Mouse (Mus musculus) kidney, postnatal 0 days (tissue): ENCODE data around the gene Gxylt1. TPM values are rescaled to one million over a fixed set of nuclear protein-coding genes. Genes with fewer than 3 reads are reported as not detected.

Source experiments
- ATAC-seq: fragments of 200-750 bp; cut with Nextera tagmentation; replicated peaks from 2 replicates; pipeline ENCODE4 v1.8.0; 2017; ENCODE audit warnings: low read depth, moderate number of reproducible peaks, moderate TSS enrichment, moderate library complexity; ENCODE audit not compliant: low FRiP score
- DNase-seq: peaks from one replicate; pipeline ENCODE4 v3.0.0-alpha.2; 2016; ENCODE audit warnings: low spot score
- H3K27ac ChIP-seq: fragments of 300-500 bp; sonication (generic); 2 replicates; pipeline ENCODE4 v1.5.1; 2014; ENCODE audit warnings: mild to moderate bottlenecking
- H3K27me3 ChIP-seq: fragments of 300-500 bp; sonication (generic); 2 replicates; pipeline ENCODE4 v1.6.1; 2014; ENCODE audit warnings: low read length, mixed read lengths; ENCODE audit not compliant: insufficient read depth
- H3K36me3 ChIP-seq: fragments of 300-500 bp; sonication (generic); 2 replicates; pipeline ENCODE4 v1.6.1; 2014; ENCODE audit warnings: low read length, mixed read lengths; ENCODE audit not compliant: insufficient read depth
- H3K4me1 ChIP-seq: fragments of 300-500 bp; sonication (generic); replicated peaks from 2 replicates; pipeline ENCODE4 v1.6.1; 2014; ENCODE audit warnings: antibody characterized with exemption, low read length, mixed read lengths; ENCODE audit not compliant: insufficient read depth
- H3K4me2 ChIP-seq: fragments of 300-500 bp; sonication (generic); 2 replicates; pipeline ENCODE4 v1.6.1; 2014; ENCODE audit warnings: mild to moderate bottlenecking, low read length, moderate library complexity, mixed read lengths
- H3K4me3 ChIP-seq: fragments of 300-500 bp; sonication (generic); replicated peaks from 2 replicates; pipeline ENCODE4 v1.5.1; 2014; ENCODE audit warnings: low read depth, low read length
- H3K9ac ChIP-seq: fragments of 300-500 bp; sonication (generic); 2 replicates; pipeline ENCODE4 v1.6.1; 2014; ENCODE audit warnings: low read depth, low read length
- H3K9me3 ChIP-seq: fragments of 300-500 bp; sonication (generic); replicated peaks from 2 replicates; pipeline ENCODE4 v1.6.1; 2016; ENCODE audit warnings: low read length, inconsistent platforms, mixed read lengths
- CTCF ChIP-seq: IDR thresholded peaks from 2 replicates; pipeline ENCODE4 v1.5.1; 2016; ENCODE audit warnings: antibody characterized with exemption, low read depth, mild to moderate bottlenecking, moderate library complexity
- whole genome bisulfite sequencing: fragments of 180-500 bp; shearing (Covaris S2); extraction: QIAGEN DNeasy Blood & Tissue Kit; methylation state at CpG from one replicate; pipeline ENCODE4 v1.1.7; 2014; 5-methylcytosine and 5-hydroxymethylcytosine counted together
- polyA plus RNA-seq: library from polyadenylated mRNA; unstranded; fragments of >200 nt; fragmentation: Nextera tagmentation; extraction: Ambion mirVana; gene quantifications from 2 replicates; pipeline ENCODE4 v1.2.1, GENCODE M21; 2015

The Gxylt1 gene
- polyA plus RNA-seq, 1 experiment from 2014 or later: 6.7 TPM

DNA sequence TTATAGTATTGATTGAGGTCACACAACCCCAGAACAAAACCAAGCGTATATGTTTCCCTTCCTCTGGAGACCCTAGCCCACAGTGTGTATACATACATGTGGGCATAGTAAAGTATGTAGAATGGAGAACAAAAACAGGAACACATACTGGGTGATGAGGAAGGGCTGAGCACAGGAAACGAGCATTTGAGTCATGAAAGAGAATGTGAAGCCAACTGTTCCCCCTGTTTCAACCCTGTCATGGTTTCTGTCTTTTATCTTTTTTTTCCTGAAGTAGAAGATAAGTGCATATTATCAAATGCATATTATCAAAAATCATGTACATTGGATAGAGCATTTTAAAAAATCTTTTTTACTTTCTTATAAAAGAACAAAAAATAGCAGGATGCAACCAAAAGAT lies 12.6 kb upstream of the Gxylt1 start:
- Histone ChIP-seq H3K9ac (no peak overlapping the region), H3K9me3 (no peaks in the 10 kb centered on the region), H3K4me2 (no peak overlapping the region), H3K36me3 (no peaks in the 10 kb centered on the region), H3K4me3 (no peak overlapping the region), H3K27me3 (no peaks in the 10 kb centered on the region), H3K27ac (no peak overlapping the region), H3K4me1 (no peaks in the 10 kb centered on the region)
- TF ChIP-seq CTCF: no peak
- DNase-seq (no peak), ATAC-seq (no peak)
- WGBS: 54% methylated on average over 2 of the region's 2 CpGs

- ATAC-seq (no peak), DNase-seq (no peak)
- no peak overlapping the region for H3K4me2 ChIP-seq
- H3K36me3 ChIP-seq: 0 out of 2 replicates have a peak, but pooled peaks cover 11% of the 10 kb centered on the region
- no peak overlapping the region for H3K27ac ChIP-seq
- no peak for TF ChIP-seq CTCF
- WGBS: 83% methylated on average over 15 of the region's 15 CpGs
- no peaks in the 10 kb centered on the region for H3K4me1 ChIP-seq
- no peak overlapping the region for H3K9ac ChIP-seq
- no peak overlapping the region for H3K4me3 ChIP-seq
- H3K9me3 ChIP-seq: no peaks in the 10 kb centered on the region
- no peaks in the 10 kb centered on the region for H3K27me3 ChIP-seq
Measured at GRCm38 (mm10) chr15:93285244-93285643, 10.3 kb upstream of the Gxylt1 start.

DNA sequence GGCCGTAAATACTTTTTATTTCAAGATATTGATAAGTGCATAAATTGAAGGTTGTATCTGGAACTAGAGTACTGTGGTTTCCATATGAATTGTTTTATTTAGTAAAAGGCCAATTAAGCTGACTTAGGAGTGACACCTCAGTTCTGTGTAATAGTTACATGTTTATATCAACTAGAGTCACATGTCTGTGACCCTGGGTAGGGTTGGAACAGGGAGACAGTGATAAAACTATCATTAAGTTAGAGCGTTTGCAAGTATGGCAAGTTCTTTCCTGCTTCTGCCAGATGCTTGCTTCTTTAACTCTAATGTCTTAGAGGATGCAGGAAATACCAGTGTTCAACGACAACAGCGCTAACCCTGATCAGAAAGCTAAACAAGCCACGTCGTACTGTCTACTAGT lies 9.3 kb upstream of the Gxylt1 start:
- H3K4me1 ChIP-seq: no peaks in the 10 kb centered on the region
- 0 out of 2 replicates have a peak, but pooled peaks cover 11% of the 10 kb centered on the region for H3K36me3 ChIP-seq
- ATAC-seq (no peak), DNase-seq (no peak)
- TF ChIP-seq CTCF: no peak
- H3K4me3 ChIP-seq: no peak overlapping the region
- no peaks in the 10 kb centered on the region for H3K9me3 ChIP-seq
- H3K9ac ChIP-seq: no peak overlapping the region
- 83% methylated on average over 6 of the region's 6 CpGs for whole genome bisulfite sequencing
- no peaks in the 10 kb centered on the region for H3K27me3 ChIP-seq
- H3K27ac ChIP-seq: no peak overlapping the region
- no peak overlapping the region for H3K4me2 ChIP-seq

GRCm38 (mm10) chr15:93283349-93283748 lies 8.4 kb upstream of the Gxylt1 start:
- WGBS: 79% methylated on average over 11 of the region's 11 CpGs
- 0 out of 2 replicates have a peak, but pooled peaks cover 11% of the 10 kb centered on the region for H3K36me3 ChIP-seq
- peak; percentile 42 for DNase-seq
- no peak for ATAC-seq
- H3K4me3 ChIP-seq: no peak overlapping the region
- no peak overlapping the region for H3K27ac ChIP-seq
- no peak overlapping the region for H3K9ac ChIP-seq
- peak; percentile 66 for TF ChIP-seq CTCF
- no peaks in the 10 kb centered on the region for H3K4me1 ChIP-seq
- H3K4me2 ChIP-seq: no peak overlapping the region
- no peaks in the 10 kb centered on the region for H3K27me3 ChIP-seq
- H3K9me3 ChIP-seq: no peaks in the 10 kb centered on the region

- no peak for ATAC-seq
- TF ChIP-seq CTCF: no peak
- Histone ChIP-seq H3K9me3 (no peaks in the 10 kb centered on the region), H3K36me3 (0 out of 2 replicates have a peak, but pooled peaks cover 8% of the 10 kb centered on the region), H3K4me1 (peaks cover 5% of the 10 kb centered on the region), H3K27me3 (no peaks in the 10 kb centered on the region), H3K4me2 (peak overlapping the region; percentile 75), H3K4me3 (peak overlapping the region; percentile 76), H3K27ac (no peak overlapping the region), H3K9ac (peak overlapping the region; percentile 20; the same call in 1 of the 2 replicates)
- 3% methylated on average over 14 of the region's 14 CpGs for WGBS
- DNase-seq: peak; percentile 45
Measured at GRCm38 (mm10) chr15:93276276-93276675, 1.3 kb upstream of the Gxylt1 start.

GRCm38 (mm10) chr15:93275623-93276022 lies 644 bp upstream of the Gxylt1 start:
- no peak for TF ChIP-seq CTCF
- DNase-seq: peak; percentile 68
- ATAC-seq: peak; percentile 44

More at GRCm38 (mm10) chr15:93275623-93276022, 644 bp upstream of the Gxylt1 start:
- H3K36me3 ChIP-seq: 0 out of 2 replicates have a peak, but pooled peaks cover 2% of the 10 kb centered on the region
- peak overlapping the region; percentile 76 for H3K4me3 ChIP-seq
- H3K27ac ChIP-seq: peak overlapping the region; percentile 69
- 0% methylated on average over 21 of the region's 21 CpGs for WGBS
- peak overlapping the region; percentile 85 for H3K9ac ChIP-seq
- peak overlapping the region; percentile 75 for H3K4me2 ChIP-seq
- H3K27me3 ChIP-seq: no peaks in the 10 kb centered on the region
- H3K9me3 ChIP-seq: no peaks in the 10 kb centered on the region
- peaks cover 5% of the 10 kb centered on the region for H3K4me1 ChIP-seq
